Mouse (Mus musculus): ENCODE measurements around the gene 2310061N02Rik. TPM values are rescaled to one million over a fixed set of nuclear protein-coding genes. Genes with fewer than 3 reads are reported as not detected.
"Not testable (repeated sequence)": the region's sequence is repeated elsewhere in the genome, so short reads cannot be mapped to it uniquely, and the experiment has no call there.

Gene 2310061N02Rik
- polyA plus RNA-seq (2014; fragmentation: Nextera tagmentation; extraction: Ambion mirVana): not detected in 2 replicates

GRCm38 (mm10) chr16:88707496-88708012 is at the start of gene 2310061N02Rik:
Gene 2310061N02Rik (minus strand): TSS chr16:88707962.
- no peak within 1 kb of the TSS for H3K9ac ChIP-seq (replicated peaks; ENCODE audit: low read depth, low read length)
- WGBS: 93% methylated on average over 10 of the region's 10 CpGs
- H3K4me3 ChIP-seq (ENCODE audit: low read depth, low read length): no peak within 1 kb of the TSS
- H3K27ac ChIP-seq (ENCODE audit: low read depth, low read length): no peak within 1 kb of the TSS
- H3K36me3 ChIP-seq (ENCODE audit: control insufficient read depth, insufficient read depth, low read length): no peaks in the 10 kb centered on the region
- no peaks in the 10 kb centered on the region for H3K27me3 ChIP-seq (ENCODE audit: control insufficient read depth, insufficient read depth, low read length)
- ATAC-seq (ENCODE audit: low read depth): no peak
- no peak within 1 kb of the TSS for H3K4me2 ChIP-seq (ENCODE audit: low read depth, low read length)
- H3K4me1 ChIP-seq (ENCODE audit: control insufficient read depth, insufficient read depth, low read length): no peaks in the 10 kb centered on the region
- no peaks in the 10 kb centered on the region for H3K9me3 ChIP-seq (ENCODE audit: control insufficient read depth, low read length)

DNA sequence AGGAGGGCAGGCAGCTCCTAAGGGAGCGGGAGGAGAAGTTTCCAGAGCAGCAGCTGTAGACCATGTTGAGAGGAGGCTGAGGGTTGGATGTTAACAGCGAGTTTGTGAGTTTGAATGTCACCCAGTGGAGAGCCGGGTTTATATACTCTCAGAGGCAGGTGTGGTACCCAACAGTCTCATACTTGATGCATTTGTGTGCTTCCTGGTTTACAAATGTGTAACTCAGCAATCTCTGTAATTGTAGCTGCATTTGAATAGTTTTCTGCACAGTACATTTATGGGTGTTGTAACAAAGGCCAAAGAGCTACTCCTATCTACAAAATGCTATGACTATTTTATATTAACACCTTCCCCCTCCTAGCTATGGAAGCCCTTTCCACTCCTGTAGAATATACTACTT is 43.8 kb upstream of the 2310061N02Rik start, which contains the start of gene Krtap13:
Krtap13 (minus strand) TSS at position 101 of the 400 bp plus-strand sequence.
- not testable (repeated sequence) for H3K9ac ChIP-seq (replicated peaks; ENCODE audit: low read depth, low read length); ATAC-seq (ENCODE audit: low read depth); H3K36me3 ChIP-seq (ENCODE audit: control insufficient read depth, insufficient read depth, low read length); H3K27me3 ChIP-seq (ENCODE audit: control insufficient read depth, insufficient read depth, low read length); H3K4me1 ChIP-seq (ENCODE audit: control insufficient read depth, insufficient read depth, low read length); H3K4me2 ChIP-seq (ENCODE audit: low read depth, low read length); H3K9me3 ChIP-seq (ENCODE audit: control insufficient read depth, low read length); H3K4me3 ChIP-seq (ENCODE audit: low read depth, low read length); H3K27ac ChIP-seq (ENCODE audit: low read depth, low read length)
- 93% methylated on average over 3 of the region's 3 CpGs for WGBS

DNA sequence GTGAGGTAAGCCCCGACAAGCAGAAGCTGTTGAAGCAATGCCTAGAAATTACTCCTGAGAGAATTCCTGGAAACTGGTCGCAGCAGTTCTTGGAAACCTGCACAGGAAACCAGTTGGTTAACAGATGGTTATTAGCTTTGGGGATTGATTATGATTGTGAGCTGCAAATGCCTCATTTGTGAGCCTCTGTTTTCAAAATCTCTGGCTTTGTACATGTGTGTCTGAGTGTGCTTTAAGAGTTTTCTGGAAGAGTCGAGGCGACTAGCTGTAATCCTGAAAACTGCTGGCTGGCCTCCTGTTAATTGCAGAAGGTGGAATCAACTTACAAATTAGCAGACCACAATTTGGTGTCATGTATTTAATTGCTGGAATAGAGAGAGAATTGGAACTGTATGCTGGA is 40.2 kb upstream of the 2310061N02Rik start:
- ATAC-seq (ENCODE audit: low read depth): no peak; the same call in 1 of the 2 replicates
- 62% methylated on average over 4 of the region's 4 CpGs for WGBS

GRCm38 (mm10) chr16:88744750-88745340 is 37.1 kb upstream of the 2310061N02Rik start:
- Histone ChIP-seq H3K27ac (ENCODE audit: low read depth, low read length) (no peak overlapping the region), H3K36me3 (ENCODE audit: control insufficient read depth, insufficient read depth, low read length) (no peaks in the 10 kb centered on the region), H3K4me2 (ENCODE audit: low read depth, low read length) (no peak overlapping the region), H3K4me3 (ENCODE audit: low read depth, low read length) (no peak overlapping the region), H3K27me3 (ENCODE audit: control insufficient read depth, insufficient read depth, low read length) (no peaks in the 10 kb centered on the region), H3K9ac (replicated peaks; ENCODE audit: low read depth, low read length) (no peak overlapping the region), H3K9me3 (ENCODE audit: control insufficient read depth, low read length) (no peaks in the 10 kb centered on the region), H3K4me1 (ENCODE audit: control insufficient read depth, insufficient read depth, low read length) (no peaks in the 10 kb centered on the region)
- no peak for ATAC-seq (ENCODE audit: low read depth)
- 72% methylated on average over 4 of the region's 4 CpGs for WGBS

More for the DNA sequence above, 40.2 kb upstream of the 2310061N02Rik start:
- no peak overlapping the region for H3K4me3 ChIP-seq (ENCODE audit: low read depth, low read length)
- no peaks in the 10 kb centered on the region for H3K27me3 ChIP-seq (ENCODE audit: control insufficient read depth, insufficient read depth, low read length)
- H3K36me3 ChIP-seq (ENCODE audit: control insufficient read depth, insufficient read depth, low read length): no peaks in the 10 kb centered on the region
- no peaks in the 10 kb centered on the region for H3K4me1 ChIP-seq (ENCODE audit: control insufficient read depth, insufficient read depth, low read length)
- H3K4me2 ChIP-seq (ENCODE audit: low read depth, low read length): no peak overlapping the region
- H3K9ac ChIP-seq (replicated peaks; ENCODE audit: low read depth, low read length): no peak overlapping the region
- H3K9me3 ChIP-seq (ENCODE audit: control insufficient read depth, low read length): no peaks in the 10 kb centered on the region
- H3K27ac ChIP-seq (ENCODE audit: low read depth, low read length): no peak overlapping the region

GRCm38 (mm10) chr16:88735391-88735790 is 27.6 kb upstream of the 2310061N02Rik start:
- H3K9me3 ChIP-seq (ENCODE audit: control insufficient read depth, low read length): no peaks in the 10 kb centered on the region
- no peak overlapping the region for H3K4me3 ChIP-seq (ENCODE audit: low read depth, low read length)
- no peaks in the 10 kb centered on the region for H3K4me1 ChIP-seq (ENCODE audit: control insufficient read depth, insufficient read depth, low read length)
- no peaks in the 10 kb centered on the region for H3K36me3 ChIP-seq (ENCODE audit: control insufficient read depth, insufficient read depth, low read length)
- no peak overlapping the region for H3K27ac ChIP-seq (ENCODE audit: low read depth, low read length)
- WGBS: 68% methylated on average over 2 of the region's 2 CpGs
- H3K4me2 ChIP-seq (ENCODE audit: low read depth, low read length): no peak overlapping the region
- H3K9ac ChIP-seq (replicated peaks; ENCODE audit: low read depth, low read length): no peak overlapping the region
- ATAC-seq (ENCODE audit: low read depth): peak; percentile 46; the same call in 1 of the 2 replicates
- H3K27me3 ChIP-seq (ENCODE audit: control insufficient read depth, insufficient read depth, low read length): no peaks in the 10 kb centered on the region

DNA sequence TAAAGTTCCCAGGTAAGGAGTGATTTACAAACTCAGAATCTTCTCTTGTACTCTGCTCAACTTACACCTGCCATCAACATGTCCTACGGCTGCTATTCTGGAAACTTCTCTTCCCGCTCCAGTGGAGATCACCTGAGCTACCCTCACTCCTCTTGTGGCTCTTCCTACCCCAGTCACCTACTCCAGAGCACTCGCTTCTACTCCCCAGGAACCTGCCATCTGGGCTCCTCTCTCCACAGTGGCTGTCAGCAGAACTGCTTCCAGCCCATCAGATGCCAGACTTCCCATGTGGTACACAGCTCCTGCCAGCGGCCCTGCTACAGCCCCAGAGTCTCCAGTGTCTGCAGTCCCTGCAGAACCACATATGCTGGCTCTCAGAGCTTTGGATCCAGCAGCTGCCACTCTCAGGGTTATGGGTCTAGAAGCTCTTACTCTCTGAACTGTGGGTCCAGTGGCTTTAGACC is 21.1 kb upstream of the 2310061N02Rik start, which contains the start of gene Krtap13-1:
Krtap13-1 (plus strand) TSS at position 51 of the 464 bp plus-strand sequence.
- ATAC-seq (ENCODE audit: low read depth): no peak
- 89% methylated on average over 4 of the region's 4 CpGs for WGBS
- Histone ChIP-seq H3K36me3 (ENCODE audit: control insufficient read depth, insufficient read depth, low read length) (no peaks in the 10 kb centered on the region), H3K4me3 (ENCODE audit: low read depth, low read length) (no peak within 1 kb of the TSS), H3K9ac (replicated peaks; ENCODE audit: low read depth, low read length) (no peak within 1 kb of the TSS), H3K4me2 (ENCODE audit: low read depth, low read length) (no peak within 1 kb of the TSS), H3K4me1 (ENCODE audit: control insufficient read depth, insufficient read depth, low read length) (no peaks in the 10 kb centered on the region), H3K9me3 (ENCODE audit: control insufficient read depth, low read length) (no peaks in the 10 kb centered on the region), H3K27ac (ENCODE audit: low read depth, low read length) (no peak within 1 kb of the TSS), H3K27me3 (ENCODE audit: control insufficient read depth, insufficient read depth, low read length) (no peaks in the 10 kb centered on the region)

GRCm38 (mm10) chr16:88720031-88720430 is 12.3 kb upstream of the 2310061N02Rik start:
- Histone ChIP-seq H3K4me3 (ENCODE audit: low read depth, low read length) (no peak overlapping the region), H3K9ac (replicated peaks; ENCODE audit: low read depth, low read length) (no peak overlapping the region)

DNA sequence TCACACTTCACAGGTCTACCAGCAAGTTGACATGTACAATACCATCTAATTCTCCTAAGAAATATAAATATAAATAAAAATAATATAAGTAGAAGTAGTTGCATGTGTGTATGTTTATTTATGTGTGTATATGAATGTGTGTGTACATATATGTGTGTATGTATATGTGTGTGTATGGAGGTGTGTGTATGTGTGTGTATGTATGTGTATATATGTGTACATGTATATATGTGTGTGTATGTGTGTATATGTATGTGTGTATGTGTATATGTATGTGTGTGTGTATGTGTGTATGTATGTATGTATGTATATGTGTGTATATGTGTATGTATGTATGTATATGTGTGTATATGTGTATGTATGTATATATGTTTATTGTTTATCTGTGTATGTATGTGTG is 8.8 kb upstream of the 2310061N02Rik start:
- ATAC-seq (ENCODE audit: low read depth): no peak
- no peaks in the 10 kb centered on the region for H3K4me1 ChIP-seq (ENCODE audit: control insufficient read depth, insufficient read depth, low read length)
- no peak overlapping the region for H3K9ac ChIP-seq (replicated peaks; ENCODE audit: low read depth, low read length)
- no peak overlapping the region for H3K4me3 ChIP-seq (ENCODE audit: low read depth, low read length)
- H3K27ac ChIP-seq (ENCODE audit: low read depth, low read length): no peak overlapping the region
- H3K4me2 ChIP-seq (ENCODE audit: low read depth, low read length): no peak overlapping the region
- H3K36me3 ChIP-seq (ENCODE audit: control insufficient read depth, insufficient read depth, low read length): no peaks in the 10 kb centered on the region
- H3K27me3 ChIP-seq (ENCODE audit: control insufficient read depth, insufficient read depth, low read length): no peaks in the 10 kb centered on the region
- no peaks in the 10 kb centered on the region for H3K9me3 ChIP-seq (ENCODE audit: control insufficient read depth, low read length)

More at GRCm38 (mm10) chr16:88720031-88720430, 12.3 kb upstream of the 2310061N02Rik start:
- no peak overlapping the region for H3K27ac ChIP-seq (ENCODE audit: low read depth, low read length)
- H3K4me2 ChIP-seq (ENCODE audit: low read depth, low read length): no peak overlapping the region
- WGBS: 19% methylated on average over 1 of the region's 1 CpGs
- no peaks in the 10 kb centered on the region for H3K27me3 ChIP-seq (ENCODE audit: control insufficient read depth, insufficient read depth, low read length)
- H3K36me3 ChIP-seq (ENCODE audit: control insufficient read depth, insufficient read depth, low read length): no peaks in the 10 kb centered on the region
- ATAC-seq (ENCODE audit: low read depth): no peak
- H3K9me3 ChIP-seq (ENCODE audit: control insufficient read depth, low read length): no peaks in the 10 kb centered on the region
- H3K4me1 ChIP-seq (ENCODE audit: control insufficient read depth, insufficient read depth, low read length): 0 out of 2 replicates have a peak, but pooled peaks cover 3% of the 10 kb centered on the region

DNA sequence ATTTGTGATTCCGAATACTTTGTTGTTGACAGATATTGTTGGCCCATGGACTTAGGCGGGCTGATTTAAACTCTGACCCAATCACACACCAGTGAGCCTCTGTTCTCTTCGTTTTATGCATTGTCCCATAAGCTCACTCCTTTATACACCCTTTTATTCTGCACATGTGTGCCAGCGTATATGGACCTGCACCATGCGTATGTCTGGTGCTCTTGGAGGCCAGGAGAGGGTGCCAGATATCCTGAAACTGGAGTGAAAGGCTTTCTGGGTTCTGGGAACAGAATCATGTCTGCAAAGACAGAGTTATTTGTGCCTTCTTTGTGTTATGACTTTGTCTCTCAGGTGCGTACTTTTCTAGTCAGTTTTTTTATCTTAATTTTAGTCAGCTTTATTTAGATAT is 3.5 kb upstream of the 2310061N02Rik start:
- WGBS: 81% methylated on average over 6 of the region's 6 CpGs

More for the DNA sequence above, 3.5 kb upstream of the 2310061N02Rik start:
- peak; percentile 28; the same call in 1 of the 2 replicates for ATAC-seq (ENCODE audit: low read depth)
- no peak overlapping the region for H3K27ac ChIP-seq (ENCODE audit: low read depth, low read length)
- H3K4me3 ChIP-seq (ENCODE audit: low read depth, low read length): no peak overlapping the region
- no peaks in the 10 kb centered on the region for H3K9me3 ChIP-seq (ENCODE audit: control insufficient read depth, low read length)
- H3K4me2 ChIP-seq (ENCODE audit: low read depth, low read length): no peak overlapping the region
- no peaks in the 10 kb centered on the region for H3K4me1 ChIP-seq (ENCODE audit: control insufficient read depth, insufficient read depth, low read length)
- no peaks in the 10 kb centered on the region for H3K27me3 ChIP-seq (ENCODE audit: control insufficient read depth, insufficient read depth, low read length)
- H3K9ac ChIP-seq (replicated peaks; ENCODE audit: low read depth, low read length): no peak overlapping the region
- no peaks in the 10 kb centered on the region for H3K36me3 ChIP-seq (ENCODE audit: control insufficient read depth, insufficient read depth, low read length)

Measured in neural tube, embryonic 14.5 days (tissue).